Mouse (Mus musculus): ENCODE data around the gene Slc2a4.

- no peak for TF ChIP-seq POLR2A (IDR thresholded peaks at IDR 0.05; ENCODE audit: control insufficient read depth, low read depth, low read length)
- TF ChIP-seq CTCF (IDR thresholded peaks at IDR 0.05; ENCODE audit: control insufficient read depth, insufficient read depth, insufficient replicate concordance, low read depth, low read length) = no peak
Measured at GRCm38 (mm10) chr11:69982225-69982624, 34.2 kb upstream of the Slc2a4 start, which contains the start of gene Elp5.

Measured in testis, adult 2 months (tissue).